Mouse (Mus musculus): Measurements from ENCODE around the gene Fpr3. TPM values are rescaled to one million over a fixed set of nuclear protein-coding genes. Genes with fewer than 3 reads are reported as not detected.
"Not testable (repeated sequence)": the region's sequence is repeated elsewhere in the genome, so short reads cannot be mapped to it uniquely, and the experiment has no call there.

The Fpr3 gene
- not detected for total RNA-seq (2021)
- long read RNA-seq, experiment 1, result 0 reads
- long read RNA-seq, experiment 2, result 0 reads

DNA sequence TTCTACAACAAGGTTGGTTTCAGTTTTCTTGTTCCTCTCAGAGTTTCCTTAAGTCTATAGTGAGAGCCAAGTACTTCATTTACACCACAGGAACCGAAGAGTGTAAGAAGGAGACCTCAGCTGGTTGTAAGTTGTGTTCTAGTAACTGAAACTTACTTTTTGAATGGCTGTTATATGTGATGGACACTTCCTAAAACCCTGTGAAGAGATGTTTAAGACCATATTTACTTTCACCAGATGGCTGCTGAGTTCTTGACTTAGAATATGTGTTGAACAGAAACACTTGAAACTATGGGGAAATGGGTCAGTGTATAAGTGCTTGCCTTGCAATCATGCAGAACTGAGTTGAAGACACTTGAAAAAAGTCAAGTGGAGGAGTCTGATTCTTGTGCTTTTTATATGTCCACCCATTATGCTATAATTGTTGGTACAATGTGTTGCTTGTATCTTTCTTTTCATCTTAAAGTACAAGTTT, at the start of gene Fpr3, which contains the start of gene Fpr2:
Gene Fpr3 (plus strand): TSS at position 79 of the 475 bp plus-strand sequence.
Gene Fpr2 (plus strand): TSS at position 51 of the 475 bp plus-strand sequence.
- no peak for DNase-seq
- intact Hi-C loops (cut with DNase I), result no loop called here
- Histone ChIP-seq H3K4me3 (no peak within 1 kb of the TSS), H3K27ac (no peak within 1 kb of the TSS)
- no peak for TF ChIP-seq CTCF (IDR thresholded peaks at IDR 0.05)

DNA sequence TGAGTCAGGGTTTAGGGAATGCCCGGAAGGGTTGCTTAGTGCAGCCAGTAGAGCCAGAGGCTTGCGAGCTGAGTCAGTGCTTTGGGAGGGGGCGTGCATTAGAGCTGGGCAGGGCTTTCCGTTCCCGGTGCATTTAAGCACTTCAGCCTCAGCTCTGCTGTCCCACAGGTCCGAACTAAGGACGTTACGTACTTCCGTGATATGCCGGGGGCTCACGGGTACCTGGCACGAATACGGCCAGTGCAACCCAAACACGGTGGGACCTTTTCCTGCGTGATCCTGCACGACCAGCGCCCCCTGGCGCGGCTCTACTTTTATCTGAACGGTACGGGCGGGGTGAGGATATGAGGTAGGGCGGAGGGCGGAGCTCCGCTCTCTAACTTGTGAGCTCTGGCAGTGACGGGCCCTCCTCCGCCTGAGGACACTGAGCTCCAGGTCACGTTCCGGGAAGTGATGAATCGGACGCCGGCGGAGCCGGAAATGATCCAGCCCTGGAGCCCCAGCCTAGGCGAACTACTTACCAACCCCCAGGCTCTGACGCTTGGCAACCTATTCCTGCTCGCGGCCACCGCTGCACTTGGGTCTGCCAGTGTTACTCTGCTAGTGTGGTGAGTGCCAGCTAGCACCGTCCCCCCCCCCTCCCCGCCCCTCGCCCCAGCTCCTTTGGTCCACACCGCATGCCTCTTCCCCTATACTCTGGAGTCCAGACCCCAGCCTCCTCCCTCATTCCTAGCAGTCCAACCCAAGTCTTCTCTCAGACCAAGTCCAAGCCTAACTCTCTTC, 49.5 kb upstream of the Fpr3 start:
- intact Hi-C loops (cut with DNase I), result loop anchor here (1.0 to 10.0 kb wide), 5 partner anchors 12 to 773 kb away; partner anchors contain the start of genes Riok2 and Zfp960
- DNase-seq, result peak; percentile 97
- H3K4me3 ChIP-seq, result peak overlapping the region; percentile 83
- H3K27ac ChIP-seq, result peak overlapping the region; percentile 96
- peak; percentile 87 for TF ChIP-seq CTCF (IDR thresholded peaks at IDR 0.05)

DNA sequence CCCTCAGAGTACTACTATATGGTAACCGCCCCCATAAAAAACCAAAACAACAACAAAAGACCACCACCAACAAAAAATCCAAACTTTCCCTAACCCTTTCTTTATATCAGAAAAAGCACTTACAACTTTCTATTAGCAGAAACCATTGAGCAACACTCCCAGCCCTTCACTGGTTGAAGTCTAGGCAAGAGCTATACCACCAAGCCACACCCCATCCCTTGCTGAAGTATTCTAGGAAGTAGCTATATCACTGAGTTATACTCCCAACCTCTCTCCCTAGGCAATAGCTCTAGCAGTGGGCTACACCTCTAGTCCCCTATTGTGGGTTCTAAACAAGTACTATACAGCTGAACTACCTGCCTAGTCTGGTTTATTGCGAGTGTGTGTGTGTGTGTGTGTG, 48.4 kb upstream of the Fpr3 start:
- Histone ChIP-seq H3K4me3 (peak overlapping the region; percentile 83), H3K27ac (no peak overlapping the region)
- TF ChIP-seq CTCF (IDR thresholded peaks at IDR 0.05), result no peak
- no peak for DNase-seq
- intact Hi-C loops (cut with DNase I), result loop anchor here (2.0 to 10.0 kb wide), 4 partner anchors 58 to 774 kb away; partner anchors contain the start of genes Riok2 and Zfp960

DNA sequence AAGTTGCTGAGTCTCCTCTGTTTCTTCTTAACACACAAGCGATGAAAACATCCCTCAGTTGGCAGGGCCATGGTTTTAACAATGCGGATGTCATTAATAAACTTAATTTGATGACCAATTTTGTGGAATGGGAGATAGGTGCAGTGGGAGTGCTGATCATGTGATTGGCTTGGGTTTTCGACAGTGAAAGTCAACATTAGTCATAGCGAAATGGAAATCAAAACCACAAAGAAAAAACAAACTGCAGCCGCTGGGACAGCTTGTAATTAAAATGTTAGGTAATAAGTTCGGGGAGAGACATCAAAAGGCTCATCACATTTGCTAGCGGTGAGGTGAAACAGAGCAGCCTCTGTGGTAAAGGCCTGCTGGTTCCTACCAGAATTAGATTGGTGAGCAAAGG, 46.9 kb upstream of the Fpr3 start:
- intact Hi-C loops (cut with DNase I), result no loop called here
- TF ChIP-seq CTCF (IDR thresholded peaks at IDR 0.05), result no peak
- H3K27ac ChIP-seq, result no peak overlapping the region
- H3K4me3 ChIP-seq, result no peak overlapping the region
- DNase-seq, result no peak

DNA sequence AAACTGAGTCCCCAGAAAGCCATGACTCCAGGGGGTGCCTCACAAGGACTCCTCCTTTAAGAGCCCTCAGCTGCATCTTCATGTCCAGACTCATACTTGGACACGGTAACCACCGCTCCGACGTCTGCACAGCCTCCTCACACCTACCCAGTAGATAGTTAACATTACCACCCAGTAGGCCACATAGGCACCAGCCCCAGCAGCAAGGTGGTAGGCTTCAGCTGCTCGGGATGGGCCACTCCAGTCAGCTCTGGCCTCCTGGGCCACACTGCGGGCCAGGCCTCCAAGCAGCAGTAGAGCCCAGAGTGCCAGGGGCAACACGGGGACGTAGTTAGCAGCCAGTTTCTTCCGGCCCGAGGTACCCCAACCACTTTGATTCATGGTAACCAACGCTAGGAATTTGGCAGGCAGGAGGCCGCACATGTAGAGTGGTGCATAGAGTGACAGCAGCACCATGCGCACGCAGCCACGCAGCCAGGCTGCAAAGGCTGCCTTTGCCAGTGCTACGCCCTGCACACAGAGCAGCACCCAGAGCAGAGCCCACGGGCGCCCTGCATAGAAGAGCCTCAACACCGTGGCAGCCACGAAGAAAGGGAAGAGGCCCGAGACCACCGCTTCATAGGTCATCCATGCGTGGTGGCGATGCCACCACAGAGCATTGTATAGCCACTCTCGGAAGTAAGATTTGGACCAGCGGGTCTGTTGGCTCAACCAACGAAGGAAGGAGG, 44.0 kb upstream of the Fpr3 start:
- H3K27ac ChIP-seq, result no peak overlapping the region
- intact Hi-C loops (cut with DNase I), result no loop called here
- no peak for TF ChIP-seq CTCF (IDR thresholded peaks at IDR 0.05)
- no peak overlapping the region for H3K4me3 ChIP-seq
- DNase-seq, result no peak

DNA sequence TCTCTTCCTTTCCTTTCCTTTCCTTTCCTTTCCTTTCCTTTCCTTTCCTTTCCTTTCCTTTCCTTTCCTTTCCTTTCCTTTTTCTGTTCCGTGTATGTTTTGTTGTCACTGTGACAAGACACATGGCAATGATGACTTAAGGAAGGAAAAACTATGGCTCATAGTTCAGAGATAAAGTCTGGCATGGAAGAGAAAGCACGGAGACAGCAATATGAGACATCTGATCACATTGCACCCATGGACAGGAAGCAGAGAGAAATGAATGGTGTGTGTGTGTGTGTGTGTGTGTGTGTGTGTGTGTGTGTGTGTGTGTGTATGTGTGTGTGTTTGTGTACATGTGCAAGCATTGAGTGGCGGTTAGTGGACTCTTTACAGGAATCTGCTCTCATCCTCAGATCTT, 43.0 kb upstream of the Fpr3 start:
- H3K4me3 ChIP-seq; DNase-seq; intact Hi-C loops (cut with DNase I); H3K27ac ChIP-seq: not testable (repeated sequence)

DNA sequence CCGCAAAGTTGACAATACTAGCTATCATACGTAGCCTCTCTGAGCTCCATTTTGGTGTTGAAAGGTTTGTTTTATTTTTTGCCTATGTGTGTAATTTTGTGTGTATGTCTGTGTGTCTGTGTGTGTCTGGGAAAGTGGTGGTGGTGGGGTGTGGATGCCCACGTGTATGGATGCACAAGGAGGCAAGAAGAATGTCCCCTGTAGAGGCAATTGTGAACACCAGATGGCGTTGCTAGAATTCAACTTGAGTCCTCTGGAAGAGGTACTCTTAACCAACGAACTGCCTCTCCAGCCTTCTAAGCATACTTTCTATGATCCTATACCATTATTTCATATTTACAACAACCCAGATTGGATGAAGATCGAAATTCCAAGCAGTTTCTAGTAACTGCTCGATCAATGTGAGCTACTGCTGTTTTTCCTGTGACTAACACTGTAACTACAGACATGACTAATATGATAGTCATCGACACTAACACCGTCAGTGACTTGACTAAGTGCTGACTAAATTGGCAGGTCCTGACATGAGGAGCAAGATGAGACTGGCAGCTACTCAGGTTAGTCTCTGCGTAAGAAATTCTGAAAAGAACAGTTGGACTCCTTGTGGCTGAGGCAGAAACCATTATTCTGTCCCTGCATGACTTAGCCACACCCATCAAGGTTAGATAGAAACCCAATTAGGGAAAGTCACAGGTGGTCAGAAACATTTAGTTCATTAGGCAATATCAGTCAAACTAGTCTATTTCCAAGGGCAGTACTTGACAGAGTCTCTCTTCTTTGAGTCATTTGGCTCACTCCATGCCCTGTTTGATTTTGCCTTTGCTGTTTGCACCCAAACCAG, 42.2 kb upstream of the Fpr3 start:
- DNase-seq, result no peak
- intact Hi-C loops (cut with DNase I), result no loop called here
- no peak overlapping the region for H3K27ac ChIP-seq

DNA sequence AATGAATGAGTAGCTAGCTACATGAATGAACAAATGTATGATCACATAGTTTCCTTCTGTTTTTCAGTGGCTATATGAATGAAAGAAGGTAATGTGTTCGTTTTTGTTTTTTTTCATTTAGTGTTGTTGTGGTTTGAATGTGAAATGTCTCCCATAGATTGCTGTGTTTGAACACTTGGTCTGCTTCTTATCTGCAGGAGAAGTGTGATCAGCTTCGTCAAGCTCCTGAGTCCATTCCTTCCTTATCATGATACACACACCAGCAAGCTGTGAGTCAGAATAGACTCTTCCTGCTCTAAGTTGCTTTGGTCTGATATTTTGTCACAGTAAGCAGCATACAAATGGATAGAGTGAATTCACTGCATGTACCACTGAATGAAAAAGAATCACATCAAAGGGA, 38.7 kb upstream of the Fpr3 start:
- intact Hi-C loops (cut with DNase I), result no loop called here
- no peak for DNase-seq
- TF ChIP-seq CTCF (IDR thresholded peaks at IDR 0.05), result no peak
- Histone ChIP-seq H3K27ac (no peak overlapping the region), H3K4me3 (no peak overlapping the region)

More for the DNA sequence above, 42.2 kb upstream of the Fpr3 start:
- TF ChIP-seq CTCF (IDR thresholded peaks at IDR 0.05), result peak; percentile 47
- no peak overlapping the region for H3K4me3 ChIP-seq

DNA sequence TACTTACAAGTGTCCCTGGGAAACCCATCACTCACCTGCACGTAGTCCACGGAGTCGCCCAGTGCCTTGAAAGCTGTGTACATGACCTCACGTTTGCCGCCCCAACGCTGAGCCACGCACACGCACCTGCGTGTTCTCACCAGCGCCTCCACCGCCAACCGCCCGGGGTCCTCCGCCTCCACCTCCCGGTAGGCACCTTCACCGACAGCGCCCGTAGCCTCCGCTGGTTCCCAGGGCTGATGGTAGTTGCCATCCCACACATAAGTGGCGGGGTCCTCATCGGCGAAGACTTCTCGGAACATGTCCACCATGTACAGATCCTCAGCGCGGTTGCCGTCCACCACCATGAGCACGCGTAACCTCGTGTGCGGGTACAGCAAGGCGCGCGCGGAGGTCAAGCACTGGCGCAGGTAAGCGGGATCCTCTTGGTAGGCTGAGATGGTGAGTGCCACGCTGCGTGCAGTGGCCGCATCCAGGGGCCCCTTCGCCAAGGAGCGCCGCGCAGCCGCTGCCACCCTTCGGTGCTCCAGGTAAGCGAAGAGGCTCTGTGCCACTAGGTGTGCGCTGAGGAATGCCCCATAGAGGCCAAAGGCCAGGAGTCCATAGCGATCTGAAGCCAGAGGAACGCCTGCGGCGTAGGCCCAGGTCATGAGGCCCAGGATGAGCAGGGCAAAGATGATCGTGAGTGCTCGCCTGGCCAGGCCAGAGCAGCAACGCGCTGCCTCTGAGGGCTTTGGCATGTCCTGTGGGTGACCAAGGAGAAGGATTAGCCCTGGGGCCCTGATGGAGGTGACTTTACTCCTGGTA, 37.5 kb upstream of the Fpr3 start:
- TF ChIP-seq CTCF (IDR thresholded peaks at IDR 0.05), result no peak
- intact Hi-C loops (cut with DNase I), result no loop called here
- Histone ChIP-seq H3K27ac (no peak overlapping the region), H3K4me3 (no peak overlapping the region)
- no peak for DNase-seq

DNA sequence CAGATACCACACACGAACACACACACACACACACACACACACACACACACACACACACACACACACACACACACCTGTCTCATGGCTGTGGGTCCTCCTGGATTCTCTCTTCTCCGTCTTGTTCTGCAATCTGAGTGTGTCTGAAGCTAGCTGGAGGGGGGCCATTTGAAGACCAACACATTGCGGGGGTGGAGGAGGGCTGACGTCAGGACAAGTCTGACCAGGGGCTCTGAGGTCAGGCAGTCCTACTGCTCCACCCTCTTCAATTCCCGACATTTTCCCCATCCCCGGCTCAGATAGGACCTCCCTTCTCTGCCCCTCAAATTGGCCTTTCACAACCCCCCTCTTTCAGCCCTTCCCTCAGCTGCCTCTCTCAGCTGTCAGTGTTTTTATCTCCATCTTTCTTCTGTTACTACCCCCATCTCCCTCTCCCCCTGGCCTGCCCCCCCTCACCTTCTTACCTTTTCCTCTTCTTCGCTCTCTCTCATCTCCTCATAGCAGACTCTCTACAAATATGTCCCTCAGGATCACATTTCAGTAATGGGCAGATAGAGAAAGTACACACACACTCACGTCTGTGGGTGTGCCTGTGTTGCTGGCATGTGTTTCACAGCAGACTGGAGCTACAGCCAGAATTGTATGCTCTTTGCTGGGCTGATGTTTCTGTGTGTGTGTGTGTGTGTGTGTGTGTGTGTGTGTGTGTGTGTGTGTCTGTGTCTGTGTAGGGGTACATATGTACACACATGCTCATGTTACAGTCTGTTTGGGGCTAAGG, 32.4 kb upstream of the Fpr3 start, which contains the start of gene Has1:
Gene Has1 (minus strand): TSS at position 142 of the 775 bp plus-strand sequence.
- Histone ChIP-seq H3K27ac (no peak within 1 kb of the TSS), H3K4me3 (peak within 1 kb of the TSS; percentile 23)
- DNase-seq, result no peak
- TF ChIP-seq CTCF (IDR thresholded peaks at IDR 0.05), result no peak
- intact Hi-C loops (cut with DNase I), result no loop called here

DNA sequence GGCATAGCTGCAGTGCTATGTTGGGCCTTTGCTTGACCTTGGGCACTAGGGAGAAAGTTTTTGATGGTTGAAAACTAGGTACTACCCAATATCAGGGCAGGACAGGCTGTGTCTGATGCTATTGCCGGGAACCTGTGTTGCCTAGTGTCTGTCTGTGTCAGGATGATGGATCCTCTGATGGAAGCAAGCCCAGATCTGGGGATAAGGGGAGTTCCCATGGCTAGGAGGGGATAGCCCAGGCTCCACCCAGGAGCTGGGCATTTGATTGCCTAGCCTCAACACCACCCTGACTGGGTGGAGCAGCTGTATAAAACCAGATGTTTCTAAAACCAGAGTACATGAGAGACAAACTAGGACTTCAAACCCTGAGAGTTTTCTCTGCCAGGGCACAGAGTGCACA, 31.0 kb upstream of the Fpr3 start:
- Histone ChIP-seq H3K4me3 (no peak overlapping the region), H3K27ac (0 out of 2 replicates have a peak overlapping the region, but pooled peaks have one; percentile 10)
- TF ChIP-seq CTCF (IDR thresholded peaks at IDR 0.05), result no peak
- intact Hi-C loops (cut with DNase I), result no loop called here
- DNase-seq, result no peak
